Mouse (Mus musculus): Measurements from ENCODE around the gene Tmem266.

DNA sequence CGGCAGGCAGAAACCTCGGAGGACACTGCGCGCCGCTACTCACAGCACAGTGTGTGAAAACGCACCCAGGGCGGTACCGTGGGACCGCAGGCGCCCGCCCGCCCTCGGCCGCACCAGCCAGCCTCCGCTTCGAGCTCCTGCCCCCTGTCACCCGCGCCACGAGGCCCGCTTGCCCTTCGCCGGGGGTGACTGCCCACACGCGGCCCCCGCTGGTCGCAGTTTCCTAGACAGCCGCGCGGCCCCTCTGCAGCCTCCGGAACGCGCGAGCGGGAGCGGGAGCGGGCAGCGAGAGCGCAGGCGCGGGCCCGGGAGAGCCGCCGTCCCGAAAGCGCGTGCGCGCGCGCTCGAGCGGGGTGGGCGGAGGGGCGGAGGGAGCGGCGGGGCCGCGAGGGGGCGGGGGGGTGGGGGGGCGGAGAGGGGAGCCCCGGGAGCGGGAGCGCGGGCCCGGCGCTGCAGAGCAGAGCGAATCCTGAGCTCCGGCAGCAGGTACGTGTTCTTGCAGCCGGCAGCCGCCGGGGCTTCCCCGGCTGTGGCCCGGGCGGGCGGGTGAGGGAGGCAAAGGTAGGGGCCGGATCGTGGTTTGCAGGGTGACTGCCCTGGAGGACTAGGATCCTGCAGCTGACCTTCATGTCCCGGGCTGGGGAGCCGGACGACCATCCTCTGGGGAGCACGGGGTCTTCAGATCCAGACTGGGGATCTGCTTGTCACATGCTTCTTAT, at the start of gene Tmem266, which contains the start of gene Nrg4:
- TF ChIP-seq POLR2A (IDR thresholded peaks at IDR 0.05; ENCODE audit: control insufficient read depth, low read depth, low read length) (no peak), CTCF (IDR thresholded peaks at IDR 0.05; ENCODE audit: control insufficient read depth, insufficient read depth, insufficient replicate concordance, low read depth, low read length) (no peak)
